Mouse (Mus musculus) intestine, embryonic 14.5 days (tissue): ENCODE results near the gene Cxcl14. TPM values are rescaled to one million over a fixed set of nuclear protein-coding genes. Genes with fewer than 3 reads are reported as not detected.
A peak's percentile ranks its signal among the peaks of the same experiment; 100 is the strongest.

Experiments used
- ATAC-seq: fragments of 200-750 bp; cut with Nextera tagmentation; replicated peaks from 2 replicates; pipeline ENCODE4 v1.8.0; 2017; ENCODE audit warnings: low read depth, moderate number of reproducible peaks, moderate TSS enrichment, moderate library complexity; ENCODE audit not compliant: low FRiP score, low TSS enrichment
- DNase-seq: peaks from one replicate; pipeline ENCODE4 v3.0.0-alpha.2; 2018; ENCODE audit warnings: low spot score
- H3K27ac ChIP-seq: fragments of 300-500 bp; sonication (generic); 2 replicates; pipeline ENCODE4 v1.5.1; 2014; ENCODE audit warnings: low read depth, mild to moderate bottlenecking, control low read depth
- H3K27me3 ChIP-seq: fragments of 300-500 bp; sonication (generic); replicated peaks from 2 replicates; pipeline ENCODE4 v1.6.1; 2014; ENCODE audit warnings: low read length, control low read depth; ENCODE audit not compliant: control insufficient read depth, insufficient read depth
- H3K36me3 ChIP-seq: fragments of 300-500 bp; sonication (generic); 2 replicates; pipeline ENCODE4 v1.6.1; 2014; ENCODE audit warnings: low read length, control low read depth; ENCODE audit not compliant: control insufficient read depth, insufficient read depth
- H3K4me1 ChIP-seq: fragments of 300-500 bp; sonication (generic); replicated peaks from 2 replicates; pipeline ENCODE4 v1.6.1; 2014; ENCODE audit warnings: low read length, control low read depth, mixed read lengths; ENCODE audit not compliant: control insufficient read depth, insufficient read depth
- H3K4me2 ChIP-seq: fragments of 300-500 bp; sonication (generic); 2 replicates; pipeline ENCODE4 v1.6.1; 2014; ENCODE audit warnings: low read length
- H3K4me3 ChIP-seq: fragments of 300-500 bp; sonication (generic); 2 replicates; pipeline ENCODE4 v1.5.1; 2014; ENCODE audit warnings: low read depth, low read length, control low read depth, mixed read lengths
- H3K9ac ChIP-seq: fragments of 300-500 bp; sonication (generic); 2 replicates; pipeline ENCODE4 v1.6.1; 2014; ENCODE audit warnings: mild to moderate bottlenecking, low read length
- H3K9me3 ChIP-seq: fragments of 300-500 bp; sonication (generic); 2 replicates; pipeline ENCODE4 v1.6.1; 2016; ENCODE audit warnings: low read length, control low read depth; ENCODE audit not compliant: control insufficient read depth
- WGBS: fragments of 180-500 bp; shearing (Covaris S2); extraction: QIAGEN DNeasy Blood & Tissue Kit; methylation state at CpG from one replicate; pipeline ENCODE4 v1.1.7; 2014; 5-methylcytosine and 5-hydroxymethylcytosine counted together
- polyA plus RNA-seq: library from polyadenylated mRNA; unstranded; fragments of >200 nt; fragmentation: Nextera tagmentation; extraction: Ambion mirVana; gene quantifications from 2 replicates; pipeline ENCODE4 v1.2.1, GENCODE M21; 2014

Gene Cxcl14
- polyA plus RNA-seq, 1 experiment from 2014 or later: 5.7 TPM

DNA sequence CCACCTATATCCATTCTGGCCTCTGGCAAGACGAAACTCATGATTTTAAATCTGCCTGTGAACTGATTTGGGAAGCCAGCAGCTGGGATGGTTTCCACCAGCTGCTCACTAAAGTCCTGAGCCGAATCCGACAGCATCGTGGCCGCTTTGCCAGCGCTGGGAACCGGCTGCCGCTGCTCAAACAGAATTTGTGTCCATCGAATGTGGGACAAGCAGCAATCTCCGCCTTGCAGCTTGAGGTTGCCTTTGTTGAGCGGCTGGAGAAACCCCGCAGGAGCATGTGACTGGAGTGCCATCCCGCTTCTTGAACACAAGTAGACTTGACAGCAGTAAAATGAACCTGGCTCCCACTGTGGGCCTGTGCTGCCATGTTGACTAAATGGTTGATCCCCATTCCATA lies 13.0 kb downstream of the Cxcl14 start:
- no peak overlapping the region for H3K4me2 ChIP-seq
- no peaks in the 10 kb centered on the region for H3K4me1 ChIP-seq
- no peaks in the 10 kb centered on the region for H3K27me3 ChIP-seq
- H3K9me3 ChIP-seq: no peaks in the 10 kb centered on the region
- no peak for ATAC-seq
- DNase-seq: no peak
- H3K4me3 ChIP-seq: no peak overlapping the region
- 90% methylated on average over 13 of the region's 13 CpGs for WGBS
- no peak overlapping the region for H3K9ac ChIP-seq
- no peaks in the 10 kb centered on the region for H3K36me3 ChIP-seq
- no peak overlapping the region for H3K27ac ChIP-seq

DNA sequence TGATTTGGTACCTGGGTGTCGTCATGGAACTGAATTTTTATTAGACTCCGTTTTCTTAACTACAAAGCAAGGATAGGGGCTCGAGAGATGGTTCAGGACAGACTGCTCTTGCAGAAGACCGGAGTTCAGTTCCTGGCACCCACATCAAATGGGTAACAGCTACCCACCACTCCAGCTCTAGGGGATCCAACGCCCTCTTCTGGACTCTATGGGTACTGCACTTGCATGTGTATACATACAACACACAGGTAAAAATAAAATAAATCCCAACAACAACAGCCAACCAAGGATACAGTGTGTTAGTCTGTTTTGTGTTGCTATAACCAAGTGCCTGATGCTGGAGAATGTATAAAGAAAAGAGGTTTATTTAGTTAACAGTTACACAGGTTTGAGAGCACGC lies 16.0 kb downstream of the Cxcl14 start:
- Histone ChIP-seq H3K36me3 (no peaks in the 10 kb centered on the region), H3K4me1 (no peaks in the 10 kb centered on the region), H3K4me3 (no peak overlapping the region), H3K27me3 (no peaks in the 10 kb centered on the region), H3K27ac (no peak overlapping the region), H3K9me3 (no peaks in the 10 kb centered on the region), H3K4me2 (no peak overlapping the region), H3K9ac (no peak overlapping the region)
- DNase-seq (no peak), ATAC-seq (no peak)
- WGBS: 82% methylated on average over 6 of the region's 6 CpGs

DNA sequence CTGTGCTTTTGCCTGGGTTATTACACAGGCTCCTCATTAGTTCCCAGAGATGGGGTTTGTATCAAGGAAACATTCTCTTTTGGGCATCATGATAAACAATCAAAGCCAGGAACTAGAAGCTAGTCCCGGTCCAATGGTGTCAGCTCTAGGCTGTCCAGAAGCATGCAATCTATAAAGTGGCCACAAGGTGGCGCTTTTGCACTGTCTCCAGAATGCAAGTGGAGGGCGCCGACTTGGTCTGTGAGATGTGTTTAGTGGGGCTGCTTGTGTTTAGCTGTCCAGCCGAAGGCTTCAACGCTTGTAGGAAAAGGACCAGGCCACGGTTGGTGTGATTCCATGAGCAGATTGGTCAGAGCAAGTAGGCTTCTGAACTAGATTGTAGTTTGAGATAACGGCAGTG lies 16.9 kb downstream of the Cxcl14 start:
- Histone ChIP-seq H3K9me3 (no peaks in the 10 kb centered on the region), H3K9ac (no peak overlapping the region), H3K27ac (no peak overlapping the region), H3K4me3 (no peak overlapping the region), H3K4me2 (no peak overlapping the region), H3K27me3 (no peaks in the 10 kb centered on the region), H3K4me1 (no peaks in the 10 kb centered on the region), H3K36me3 (no peaks in the 10 kb centered on the region)
- WGBS: 16% methylated on average over 8 of the region's 8 CpGs
- ATAC-seq (peak; percentile 85), DNase-seq (peak; percentile 96)

GRCm38 (mm10) chr13:56275171-56275570 lies 21.2 kb downstream of the Cxcl14 start:
- Histone ChIP-seq H3K27ac (no peak overlapping the region), H3K9ac (no peak overlapping the region), H3K9me3 (peaks cover 10% of the 10 kb centered on the region; the same call in 1 of the 2 replicates), H3K4me1 (no peaks in the 10 kb centered on the region), H3K4me2 (no peak overlapping the region), H3K36me3 (no peaks in the 10 kb centered on the region), H3K4me3 (no peak overlapping the region), H3K27me3 (no peaks in the 10 kb centered on the region)
- WGBS: 43% methylated on average over 2 of the region's 2 CpGs
- ATAC-seq (no peak), DNase-seq (no peak)

DNA sequence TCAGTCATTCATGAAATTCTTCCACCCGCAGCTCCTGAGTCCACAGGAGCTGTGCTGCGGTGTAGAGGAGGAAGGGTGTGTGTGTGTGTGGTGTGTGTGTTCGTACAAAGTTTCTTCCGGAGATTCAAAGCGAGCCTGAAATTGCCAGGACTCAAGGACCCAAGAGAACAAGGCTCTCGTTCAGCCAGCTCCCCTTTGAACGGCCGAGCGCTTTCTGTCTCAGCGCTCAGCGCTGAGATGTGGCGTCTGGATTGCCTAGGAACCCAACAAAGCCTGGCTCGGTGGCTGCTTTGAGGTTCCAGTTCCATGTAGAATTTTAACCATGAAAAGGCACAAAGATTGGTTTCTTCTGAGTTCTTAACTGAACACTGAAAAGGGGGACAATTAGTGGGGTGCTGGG lies 26.2 kb downstream of the Cxcl14 start:
- H3K4me3 ChIP-seq: no peak overlapping the region
- ATAC-seq: no peak
- H3K9ac ChIP-seq: no peak overlapping the region
- H3K27me3 ChIP-seq: peaks cover 11% of the 10 kb centered on the region
- H3K4me2 ChIP-seq: no peak overlapping the region
- H3K36me3 ChIP-seq: no peaks in the 10 kb centered on the region
- peaks cover 10% of the 10 kb centered on the region; the same call in 1 of the 2 replicates for H3K9me3 ChIP-seq
- no peak overlapping the region for H3K27ac ChIP-seq
- no peaks in the 10 kb centered on the region for H3K4me1 ChIP-seq
- WGBS: 70% methylated on average over 13 of the region's 13 CpGs
- no peak for DNase-seq

DNA sequence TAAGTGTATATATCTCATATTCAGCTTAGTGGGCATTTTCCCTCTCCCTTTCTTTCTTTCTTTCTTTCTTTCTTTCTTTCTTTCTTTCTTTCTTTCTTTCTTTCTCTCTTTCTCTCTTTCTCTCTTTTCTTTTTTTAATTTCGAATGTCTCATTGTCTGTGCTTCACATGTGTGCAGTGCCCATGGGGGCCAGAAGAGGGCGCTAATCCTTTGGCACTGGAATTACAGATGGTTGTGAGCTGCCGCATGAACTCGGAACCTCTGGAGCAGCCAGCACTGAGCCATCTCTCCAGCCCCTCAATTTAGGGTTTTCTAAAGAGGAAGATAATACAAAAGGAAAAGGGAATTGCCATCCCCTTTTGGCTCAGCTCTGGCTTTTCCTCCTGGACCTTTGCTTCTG lies 29.0 kb downstream of the Cxcl14 start:
- 81% methylated on average over 4 of the region's 4 CpGs for WGBS
- Histone ChIP-seq H3K4me1 (no peaks in the 10 kb centered on the region), H3K4me3 (no peak overlapping the region), H3K36me3 (no peaks in the 10 kb centered on the region), H3K4me2 (no peak overlapping the region), H3K27me3 (peaks cover 28% of the 10 kb centered on the region), H3K9me3 (peaks cover 10% of the 10 kb centered on the region; the same call in 1 of the 2 replicates), H3K9ac (no peak overlapping the region), H3K27ac (no peak overlapping the region)
- ATAC-seq (no peak), DNase-seq (no peak)

GRCm38 (mm10) chr13:56266435-56266834 lies 29.9 kb downstream of the Cxcl14 start:
- ATAC-seq: no peak
- Histone ChIP-seq H3K4me3 (no peak overlapping the region), H3K9me3 (peaks cover 6% of the 10 kb centered on the region; the same call in 1 of the 2 replicates), H3K4me1 (no peaks in the 10 kb centered on the region), H3K27ac (no peak overlapping the region), H3K27me3 (peaks cover 38% of the 10 kb centered on the region), H3K9ac (no peak overlapping the region), H3K36me3 (no peaks in the 10 kb centered on the region), H3K4me2 (no peak overlapping the region)
- 34% methylated on average over 8 of the region's 8 CpGs for whole genome bisulfite sequencing
- no peak for DNase-seq

DNA sequence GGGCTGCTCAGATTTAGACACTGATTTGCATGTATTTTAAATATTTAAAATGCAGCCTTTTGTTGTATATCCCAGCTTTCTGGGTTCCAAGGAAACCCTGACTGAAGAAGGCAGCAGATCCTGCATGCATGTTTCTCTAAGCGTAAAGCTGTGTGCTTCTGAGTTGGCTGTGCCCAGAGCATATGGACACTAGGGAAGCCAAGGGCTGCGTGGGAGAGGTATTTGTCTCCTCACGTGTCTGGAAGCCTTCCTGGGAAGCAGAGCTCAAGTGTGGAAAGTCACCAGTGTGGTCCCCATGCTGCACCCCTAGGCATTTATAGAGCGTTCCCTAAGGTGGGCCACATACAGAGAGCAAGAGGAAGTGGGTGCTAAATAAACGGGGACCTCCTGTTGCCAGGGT lies 30.7 kb downstream of the Cxcl14 start:
- Histone ChIP-seq H3K27me3 (peaks cover 45% of the 10 kb centered on the region), H3K9ac (no peak overlapping the region)

DNA sequence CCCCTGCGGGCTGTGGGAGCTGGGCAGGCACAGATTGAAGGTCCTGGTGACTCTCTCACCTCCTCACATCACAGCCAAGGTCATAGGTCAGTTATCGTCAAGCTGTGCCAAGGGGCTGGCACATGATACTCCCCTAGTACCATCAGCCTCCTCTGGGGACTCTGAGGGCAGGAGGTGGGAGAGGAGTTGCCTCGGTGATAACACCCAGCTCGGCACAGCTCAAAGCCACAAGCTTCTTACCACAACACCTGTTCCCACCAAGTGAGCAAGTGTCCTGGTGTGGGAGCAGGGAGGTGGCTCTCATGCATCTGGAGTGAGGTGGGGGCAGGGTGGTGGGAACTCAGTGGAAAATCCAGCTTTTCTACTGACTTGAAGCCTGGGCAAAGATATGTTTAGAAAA lies 34.1 kb downstream of the Cxcl14 start:
- ATAC-seq (no peak), DNase-seq (no peak)
- no peak overlapping the region for H3K4me3 ChIP-seq
- peaks cover 79% of the 10 kb centered on the region for H3K27me3 ChIP-seq
- no peaks in the 10 kb centered on the region for H3K36me3 ChIP-seq
- no peak overlapping the region for H3K9ac ChIP-seq
- no peaks in the 10 kb centered on the region for H3K9me3 ChIP-seq
- WGBS: 53% methylated on average over 4 of the region's 4 CpGs
- no peak overlapping the region for H3K27ac ChIP-seq
- H3K4me2 ChIP-seq: no peak overlapping the region
- H3K4me1 ChIP-seq: no peaks in the 10 kb centered on the region

More for the DNA sequence above, 30.7 kb downstream of the Cxcl14 start:
- Histone ChIP-seq H3K4me3 (no peak overlapping the region), H3K9me3 (no peaks in the 10 kb centered on the region), H3K36me3 (no peaks in the 10 kb centered on the region), H3K4me2 (no peak overlapping the region), H3K27ac (no peak overlapping the region), H3K4me1 (no peaks in the 10 kb centered on the region)
- WGBS: 57% methylated on average over 5 of the region's 5 CpGs
- ATAC-seq: no peak
- no peak for DNase-seq
